Mouse (Mus musculus) testis, adult 2 months (tissue): Measurements from ENCODE around the gene Ap2m1.

Source experiments
- CTCF ChIP-seq: fragments of 200-500 bp; IDR thresholded peaks from 2 replicates; pipeline ENCODE4 v1.5.1; 2012; ENCODE audit warnings: low read depth, mild to moderate bottlenecking, inconsistent platforms, low read length, moderate library complexity; ENCODE audit not compliant: control insufficient read depth, insufficient read depth, insufficient replicate concordance
- POLR2A ChIP-seq: fragments of 200-500 bp; IDR thresholded peaks from 2 replicates; pipeline ENCODE4 v1.6.1; 2012; ENCODE audit warnings: low read depth, mild to moderate bottlenecking, inconsistent platforms, low read length, moderate library complexity; ENCODE audit not compliant: control insufficient read depth

- no peak for TF ChIP-seq POLR2A
- TF ChIP-seq CTCF: peak; percentile 21; the same call in 1 of the 2 replicates
Measured at GRCm38 (mm10) chr16:20509349-20509748, 25.9 kb upstream of the Ap2m1 start.
